Mouse (Mus musculus): Measurements from ENCODE around the gene Sdhc. TPM values are rescaled to one million over a fixed set of nuclear protein-coding genes. Genes with fewer than 3 reads are reported as not detected.
A peak's percentile ranks its signal among the peaks of the same experiment; 100 is the strongest.
"Not testable (repeated sequence)": the region's sequence is repeated elsewhere in the genome, so short reads cannot be mapped to it uniquely, and the experiment has no call there.

Gene Sdhc
- polyA plus RNA-seq, 1 experiment from 2014 or later: 140 TPM

- 60% methylated on average over 3 of the region's 3 CpGs for whole genome bisulfite sequencing (ENCODE audit: insufficient replicate concordance)
These were observed 12.1 kb upstream of the Sdhc start for GRCm38 (mm10) chr1:171162526-171162925.

GRCm38 (mm10) chr1:171159485-171159975 lies 9.1 kb upstream of the Sdhc start:
- no peaks in the 10 kb centered on the region for H3K36me3 ChIP-seq
- ATAC-seq: peak; percentile 47; the same call in 1 of the 2 replicates
- peaks cover 64% of the 10 kb centered on the region for H3K27me3 ChIP-seq (replicated peaks)
- H3K4me3 ChIP-seq: no peak overlapping the region; the same call in 1 of the 2 replicates
- no peak overlapping the region for H3K27ac ChIP-seq
- no peak overlapping the region for H3K9ac ChIP-seq
- peak overlapping the region; percentile 49 for H3K4me2 ChIP-seq
- peaks cover 14% of the 10 kb centered on the region for H3K4me1 ChIP-seq
- H3K9me3 ChIP-seq (replicated peaks): no peaks in the 10 kb centered on the region
- WGBS (ENCODE audit: insufficient replicate concordance): 6% methylated on average over 15 of the region's 15 CpGs

More at GRCm38 (mm10) chr1:171162526-171162925, 12.1 kb upstream of the Sdhc start:
- Histone ChIP-seq H3K27me3 (replicated peaks) (peaks cover 50% of the 10 kb centered on the region), H3K9me3 (replicated peaks) (no peaks in the 10 kb centered on the region), H3K36me3 (no peaks in the 10 kb centered on the region), H3K4me1 (peaks cover 14% of the 10 kb centered on the region), H3K27ac (no peak overlapping the region), H3K9ac (no peak overlapping the region), H3K4me2 (no peak overlapping the region), H3K4me3 (no peak overlapping the region)
- no peak for ATAC-seq

GRCm38 (mm10) chr1:171157965-171158364 lies 7.6 kb upstream of the Sdhc start:
- Histone ChIP-seq H3K4me2 (no peak overlapping the region), H3K4me1 (peaks cover 14% of the 10 kb centered on the region), H3K27me3 (replicated peaks) (peaks cover 68% of the 10 kb centered on the region), H3K9me3 (replicated peaks) (no peaks in the 10 kb centered on the region), H3K9ac (no peak overlapping the region), H3K27ac (no peak overlapping the region), H3K4me3 (no peak overlapping the region), H3K36me3 (no peaks in the 10 kb centered on the region)
- ATAC-seq: no peak

- WGBS (ENCODE audit: insufficient replicate concordance): 41% methylated on average over 3 of the region's 3 CpGs
- peaks cover 17% of the 10 kb centered on the region for H3K4me1 ChIP-seq
- H3K4me3 ChIP-seq: no peak overlapping the region
- H3K36me3 ChIP-seq: no peaks in the 10 kb centered on the region
- H3K27me3 ChIP-seq (replicated peaks): peaks cover 68% of the 10 kb centered on the region
- H3K27ac ChIP-seq: no peak overlapping the region
- ATAC-seq: no peak
- no peak overlapping the region for H3K4me2 ChIP-seq
- no peak overlapping the region for H3K9ac ChIP-seq
- no peaks in the 10 kb centered on the region for H3K9me3 ChIP-seq (replicated peaks)
These were observed 6.2 kb upstream of the Sdhc start for GRCm38 (mm10) chr1:171156644-171157043.

- 83% methylated on average over 4 of the region's 4 CpGs for WGBS (ENCODE audit: insufficient replicate concordance)
- Histone ChIP-seq H3K27ac (no peak overlapping the region), H3K36me3 (0 out of 2 replicates have a peak, but pooled peaks cover 4% of the 10 kb centered on the region), H3K4me2 (no peak overlapping the region), H3K4me1 (peaks cover 32% of the 10 kb centered on the region), H3K9ac (no peak overlapping the region), H3K4me3 (no peak overlapping the region), H3K27me3 (replicated peaks) (peaks cover 28% of the 10 kb centered on the region), H3K9me3 (replicated peaks) (no peaks in the 10 kb centered on the region)
- no peak for ATAC-seq
These were observed 1.6 kb upstream of the Sdhc start for GRCm38 (mm10) chr1:171151966-171152365.

- Histone ChIP-seq H3K4me1 (peaks cover 32% of the 10 kb centered on the region), H3K4me2 (peak overlapping the region; percentile 87), H3K4me3 (peak overlapping the region; percentile 98), H3K9me3 (replicated peaks) (no peaks in the 10 kb centered on the region), H3K36me3 (peaks cover 8% of the 10 kb centered on the region), H3K27me3 (replicated peaks) (peaks cover 17% of the 10 kb centered on the region), H3K9ac (peak overlapping the region; percentile 90), H3K27ac (peak overlapping the region; percentile 80)
- WGBS (ENCODE audit: insufficient replicate concordance): 9% methylated on average over 18 of the region's 18 CpGs
- ATAC-seq: peak; percentile 34; the same call in 1 of the 2 replicates
These were observed 512 bp upstream of the Sdhc start for GRCm38 (mm10) chr1:171150838-171151391.

- H3K4me2 ChIP-seq; H3K9me3 ChIP-seq (replicated peaks); H3K9ac ChIP-seq; H3K4me1 ChIP-seq; ATAC-seq; H3K27me3 ChIP-seq (replicated peaks); H3K4me3 ChIP-seq; H3K27ac ChIP-seq: not testable (repeated sequence)
- 81% methylated on average over 10 of the region's 11 CpGs for WGBS (ENCODE audit: insufficient replicate concordance)
- H3K36me3 ChIP-seq: peaks cover 83% of the 10 kb centered on the region
These were observed 7.4 kb downstream of the Sdhc start for GRCm38 (mm10) chr1:171142981-171143380.

- H3K9me3 ChIP-seq (replicated peaks); ATAC-seq; H3K4me3 ChIP-seq; H3K27me3 ChIP-seq (replicated peaks); H3K4me1 ChIP-seq; H3K9ac ChIP-seq; H3K4me2 ChIP-seq; H3K27ac ChIP-seq: not testable (repeated sequence)
- WGBS (ENCODE audit: insufficient replicate concordance): 91% methylated on average over 8 of the region's 8 CpGs
- peaks cover 96% of the 10 kb centered on the region for H3K36me3 ChIP-seq
These were observed 12.8 kb downstream of the Sdhc start for GRCm38 (mm10) chr1:171137486-171138155.

GRCm38 (mm10) chr1:171135600-171135999 lies 14.8 kb downstream of the Sdhc start:
- ATAC-seq: no peak
- Histone ChIP-seq H3K36me3 (peaks cover 94% of the 10 kb centered on the region), H3K4me2 (no peak overlapping the region), H3K9ac (no peak overlapping the region), H3K4me1 (no peaks in the 10 kb centered on the region), H3K4me3 (no peak overlapping the region), H3K9me3 (replicated peaks) (no peaks in the 10 kb centered on the region), H3K27me3 (replicated peaks) (no peaks in the 10 kb centered on the region), H3K27ac (no peak overlapping the region)
- WGBS (ENCODE audit: insufficient replicate concordance): 97% methylated on average over 2 of the region's 2 CpGs

- peaks cover 85% of the 10 kb centered on the region for H3K36me3 ChIP-seq
These were observed 19.4 kb downstream of the Sdhc start for GRCm38 (mm10) chr1:171130971-171131370.

GRCm38 (mm10) chr1:171129251-171129650 lies 21.2 kb downstream of the Sdhc start:
- Histone ChIP-seq H3K36me3 (peaks cover 68% of the 10 kb centered on the region), H3K4me2 (no peak overlapping the region), H3K9ac (no peak overlapping the region), H3K4me3 (no peak overlapping the region), H3K9me3 (replicated peaks) (no peaks in the 10 kb centered on the region), H3K4me1 (peaks cover 16% of the 10 kb centered on the region), H3K27ac (no peak overlapping the region), H3K27me3 (replicated peaks) (no peaks in the 10 kb centered on the region)
- ATAC-seq: no peak
- 72% methylated on average over 7 of the region's 7 CpGs for WGBS (ENCODE audit: insufficient replicate concordance)

More at GRCm38 (mm10) chr1:171130971-171131370, 19.4 kb downstream of the Sdhc start:
- Histone ChIP-seq H3K4me3 (no peak overlapping the region), H3K9me3 (replicated peaks) (no peaks in the 10 kb centered on the region), H3K27me3 (replicated peaks) (no peaks in the 10 kb centered on the region), H3K4me1 (no peaks in the 10 kb centered on the region), H3K4me2 (no peak overlapping the region), H3K27ac (no peak overlapping the region), H3K9ac (no peak overlapping the region)
- 83% methylated on average over 1 of the region's 1 CpGs for WGBS (ENCODE audit: insufficient replicate concordance)
- no peak for ATAC-seq

GRCm38 (mm10) chr1:171124398-171124797 lies 26.0 kb downstream of the Sdhc start:
- H3K4me2 ChIP-seq: peak overlapping the region; percentile 50
- no peaks in the 10 kb centered on the region for H3K9me3 ChIP-seq (replicated peaks)
- H3K4me1 ChIP-seq: peaks cover 48% of the 10 kb centered on the region
- peak overlapping the region; percentile 45; the same call in 1 of the 2 replicates for H3K9ac ChIP-seq
- no peaks in the 10 kb centered on the region for H3K27me3 ChIP-seq (replicated peaks)
- ATAC-seq: peak; percentile 92
- peaks cover 21% of the 10 kb centered on the region for H3K36me3 ChIP-seq
- 35% methylated on average over 5 of the region's 5 CpGs for WGBS (ENCODE audit: insufficient replicate concordance)
- H3K27ac ChIP-seq: peak overlapping the region; percentile 73
- no peak overlapping the region for H3K4me3 ChIP-seq
